Mouse (Mus musculus) thymus, adult 18-20 months (tissue): Measurements from ENCODE around the gene Wdr5.

ENCODE experiments used
- DNase-seq, 2 experiments: peaks; one replicate each; pipeline ENCODE4 v3.0.0; 2022; ENCODE audit warnings: mixed read lengths in 2 of 2

Wdr5 gene

DNA sequence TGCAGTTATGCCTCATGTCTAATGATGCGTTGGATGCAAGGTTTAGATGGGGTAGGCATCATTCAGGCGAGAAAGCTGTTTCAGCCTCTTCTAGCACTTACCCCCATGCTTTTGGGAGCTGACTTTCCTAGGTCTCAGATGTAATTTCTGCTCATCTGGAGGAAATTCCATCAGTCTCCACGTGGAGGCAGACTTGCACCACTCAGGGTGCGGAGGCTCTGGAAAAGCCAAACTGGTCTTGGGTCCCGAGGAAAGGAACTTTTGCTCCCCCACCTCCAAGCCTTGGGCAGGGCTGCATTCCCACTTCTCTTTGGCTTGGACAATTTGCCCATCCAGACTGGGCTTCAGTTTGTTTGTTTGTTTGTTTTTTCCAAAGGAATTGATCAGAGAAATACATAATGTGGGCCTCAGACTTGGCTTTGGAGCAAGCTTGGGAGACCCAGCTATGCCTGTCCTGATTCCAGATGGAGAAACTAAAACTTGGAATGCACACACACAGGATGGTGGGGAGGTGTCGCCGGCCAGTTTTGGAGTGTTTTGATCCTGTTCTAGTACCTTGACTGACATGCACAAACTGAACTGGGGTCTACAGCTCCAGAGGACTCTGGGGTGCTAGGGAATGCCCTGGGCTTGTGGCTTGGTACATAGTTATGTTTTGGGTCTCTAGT lies 37.8 kb downstream of the Wdr5 start:
- no peak for DNase-seq

DNA sequence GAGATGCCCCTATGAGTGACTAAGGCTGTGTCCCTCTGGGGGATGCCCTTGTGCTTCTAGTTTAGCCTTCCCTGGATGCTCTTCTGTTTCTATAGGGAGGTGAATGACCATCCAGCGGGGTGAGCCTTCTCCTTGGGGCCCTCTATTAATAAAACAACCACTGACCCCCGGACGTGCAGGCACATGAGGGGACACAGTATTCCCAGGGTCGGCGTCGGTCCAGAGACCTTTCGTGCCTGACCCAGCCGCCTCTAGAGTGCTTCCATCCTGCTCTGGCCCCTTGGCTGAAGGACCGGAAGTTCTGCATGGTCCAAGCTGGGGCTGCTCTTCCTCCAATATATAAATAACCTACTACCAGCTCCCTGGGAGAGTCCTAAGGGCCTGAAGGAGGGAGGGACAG lies 39.4 kb downstream of the Wdr5 start:
- DNase-seq: no peak

DNA sequence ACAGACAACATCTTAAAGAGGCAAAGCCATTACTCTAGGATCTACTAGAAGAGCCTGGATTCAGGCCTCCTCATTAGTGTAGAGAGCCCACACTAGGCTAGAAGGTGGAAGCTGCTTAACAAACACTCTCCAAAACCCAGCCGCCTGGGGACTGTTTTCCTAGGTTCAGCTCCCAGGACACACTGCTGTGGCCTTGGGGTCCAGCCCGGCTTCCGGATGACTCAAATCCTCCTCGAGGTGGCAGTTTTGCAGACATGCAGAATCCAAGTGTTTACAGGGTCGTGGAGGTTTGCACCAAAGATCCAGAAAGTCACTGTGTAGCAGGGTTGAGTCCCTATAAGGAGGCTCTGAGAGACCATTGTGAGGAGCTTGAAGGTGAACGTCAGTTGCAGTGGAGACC lies 42.0 kb downstream of the Wdr5 start:
- no peak for DNase-seq

DNA sequence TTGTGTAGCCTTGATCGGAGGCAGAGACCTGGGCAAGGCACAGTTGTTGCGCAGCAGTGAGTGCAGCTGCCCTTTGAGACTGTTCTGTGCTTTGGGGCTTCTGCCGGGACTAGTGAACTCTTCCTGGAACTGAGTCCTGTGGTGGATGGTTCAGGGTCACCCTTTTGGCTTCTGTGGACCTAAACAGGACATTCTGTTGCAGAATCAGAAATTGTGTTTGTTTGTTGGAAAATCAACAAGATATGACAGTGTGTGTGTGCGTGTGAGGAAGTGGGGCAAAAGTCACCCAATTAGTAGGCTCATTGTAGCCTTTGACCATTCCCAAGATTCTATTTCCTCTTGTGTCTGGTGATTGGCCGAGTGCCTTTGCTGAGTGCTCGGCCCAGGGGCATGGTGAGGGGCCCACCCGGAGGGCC lies 45.8 kb downstream of the Wdr5 start:
- no peak for DNase-seq

DNA sequence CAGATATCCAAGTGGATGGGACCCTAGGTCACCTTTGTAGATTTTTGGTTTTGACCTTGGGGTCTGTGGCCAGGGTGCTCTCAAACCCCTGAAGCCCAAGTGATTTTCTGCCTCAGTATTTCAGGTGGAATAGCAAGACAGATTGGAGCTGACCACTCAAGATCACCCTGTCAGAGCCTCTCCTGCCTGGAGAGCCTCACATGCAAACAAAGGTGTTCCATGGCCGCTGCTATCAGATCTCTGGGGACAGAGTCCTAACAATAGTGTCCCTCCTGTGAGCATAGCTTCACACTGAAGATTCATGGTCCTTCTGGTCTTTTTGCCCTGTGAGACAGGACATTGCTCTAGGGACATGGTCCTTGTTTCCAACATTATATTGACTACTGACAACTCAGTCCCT lies 46.2 kb downstream of the Wdr5 start:
- DNase-seq: no peak

DNA sequence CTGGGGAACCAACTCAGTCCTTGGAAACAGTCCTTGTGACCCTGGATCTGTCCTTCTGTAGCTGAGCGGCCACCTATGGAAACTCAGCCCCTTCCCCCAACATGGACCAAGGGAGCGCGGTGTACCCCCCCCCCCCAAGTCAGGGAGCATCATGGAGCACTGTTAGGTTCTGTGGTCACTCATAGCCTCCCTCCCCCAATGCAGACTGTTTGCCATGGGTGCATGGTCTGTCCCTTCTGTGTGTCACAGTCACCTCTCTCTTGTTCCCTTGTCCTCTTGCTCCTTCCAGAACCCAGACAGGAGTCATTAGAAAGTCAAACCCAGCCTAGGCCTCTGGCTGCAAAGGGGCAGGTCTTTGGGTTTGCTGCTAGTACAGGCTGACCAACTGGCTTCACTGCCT lies 46.9 kb downstream of the Wdr5 start:
- no peak for DNase-seq

DNA sequence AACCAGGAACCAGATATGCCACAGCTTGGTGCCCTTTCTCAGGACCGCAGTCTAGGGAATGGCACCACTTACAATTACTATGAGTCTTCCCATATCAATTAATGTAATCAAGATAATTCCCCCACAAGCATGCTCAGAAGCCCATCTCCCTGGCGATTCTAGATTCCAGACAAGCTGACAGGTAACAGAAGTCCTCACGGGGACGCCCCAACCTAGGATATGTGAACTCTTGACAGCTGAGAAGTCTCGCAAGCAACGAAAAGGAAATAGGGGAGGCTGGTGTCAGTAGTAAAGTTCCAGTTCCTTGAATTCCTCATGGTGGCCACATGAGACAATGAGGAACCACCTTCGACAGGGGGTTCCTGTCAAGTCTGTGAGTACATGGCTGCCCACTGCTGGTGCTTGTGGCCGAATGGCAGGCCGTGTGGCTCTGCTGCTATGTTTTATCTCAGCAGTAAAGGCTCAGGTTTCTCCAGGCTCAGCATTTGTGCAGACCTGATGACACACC lies 48.7 kb downstream of the Wdr5 start:
- no peak for DNase-seq

DNA sequence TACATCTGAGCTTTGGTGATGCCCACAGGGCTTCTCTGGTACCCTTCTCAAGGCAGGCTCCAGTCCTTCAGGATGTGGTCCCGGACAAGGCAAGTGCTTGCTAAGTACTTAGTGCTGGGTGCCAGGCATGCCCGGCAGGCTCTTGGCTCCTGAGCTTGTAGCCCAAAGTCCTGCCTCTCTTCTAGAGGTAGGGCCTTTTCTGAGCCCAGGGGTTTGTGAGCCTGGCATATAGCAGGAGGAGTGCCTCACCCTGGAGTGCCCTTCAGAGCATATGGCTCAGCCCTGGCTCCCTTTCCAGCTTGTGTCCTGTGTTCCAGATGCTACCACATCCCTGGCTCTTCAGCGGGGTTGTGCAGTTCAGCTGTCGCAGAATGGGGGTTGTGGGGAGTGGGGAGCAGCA lies 49.7 kb downstream of the Wdr5 start:
- DNase-seq: no peak

DNA sequence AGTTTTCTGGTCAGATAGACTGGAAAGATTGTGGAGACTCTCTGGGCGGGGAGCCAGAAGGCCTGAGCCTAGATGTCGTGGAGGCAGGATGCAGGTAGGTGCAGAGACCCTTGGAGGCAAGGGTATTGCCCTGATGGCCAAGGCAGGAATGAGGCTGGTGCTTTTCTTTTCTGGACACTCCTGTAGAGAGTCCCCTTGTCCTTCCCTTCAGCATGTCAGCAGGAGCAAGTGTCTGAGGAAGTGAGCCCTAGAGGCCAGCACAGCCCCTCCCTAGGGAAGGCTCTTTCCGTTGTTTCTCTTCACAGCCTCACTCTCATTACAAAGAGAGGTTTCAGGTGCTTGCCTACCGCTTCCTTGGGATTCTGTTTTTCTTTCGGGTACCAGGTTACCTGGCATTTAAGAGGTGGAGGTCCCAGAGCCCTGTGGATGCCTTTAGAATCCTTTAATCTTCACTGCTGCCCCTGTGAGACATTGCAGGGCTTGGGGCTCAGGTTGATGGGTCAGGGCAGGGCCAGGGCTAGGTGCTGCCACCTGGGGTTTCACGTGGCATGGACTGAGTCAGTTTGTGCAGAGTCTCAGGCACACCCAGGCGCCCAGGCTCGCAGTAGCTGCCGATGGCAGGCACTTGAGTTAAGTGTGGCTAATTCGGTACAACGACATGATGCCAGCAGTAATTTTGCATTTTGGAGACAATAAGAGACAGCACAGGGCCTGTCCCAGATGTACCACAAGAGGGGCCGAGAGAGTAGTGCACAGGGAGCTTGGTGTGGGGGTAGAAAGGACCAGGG lies 50.6 kb downstream of the Wdr5 start:
- no peak for DNase-seq

DNA sequence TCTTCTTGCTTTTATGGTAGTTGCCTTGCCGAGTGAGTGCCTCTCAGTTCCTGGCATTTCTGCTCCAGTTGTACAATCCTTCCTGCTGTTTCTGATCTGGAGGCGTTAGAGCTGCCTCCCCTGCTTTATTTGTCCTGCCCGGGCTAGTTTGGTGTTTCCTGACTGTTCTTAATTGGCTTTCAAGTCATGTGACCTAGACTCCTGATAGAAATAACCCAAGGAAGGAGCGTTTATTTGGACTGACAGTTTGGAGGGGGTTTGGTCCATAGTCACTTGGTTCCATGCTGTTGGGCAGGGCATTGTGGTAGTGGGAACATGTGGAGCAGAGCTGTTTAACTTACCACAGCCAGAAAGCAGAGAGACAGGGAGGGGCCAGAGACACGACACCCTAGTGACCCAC lies 55.9 kb downstream of the Wdr5 start:
- DNase-seq: no peak

DNA sequence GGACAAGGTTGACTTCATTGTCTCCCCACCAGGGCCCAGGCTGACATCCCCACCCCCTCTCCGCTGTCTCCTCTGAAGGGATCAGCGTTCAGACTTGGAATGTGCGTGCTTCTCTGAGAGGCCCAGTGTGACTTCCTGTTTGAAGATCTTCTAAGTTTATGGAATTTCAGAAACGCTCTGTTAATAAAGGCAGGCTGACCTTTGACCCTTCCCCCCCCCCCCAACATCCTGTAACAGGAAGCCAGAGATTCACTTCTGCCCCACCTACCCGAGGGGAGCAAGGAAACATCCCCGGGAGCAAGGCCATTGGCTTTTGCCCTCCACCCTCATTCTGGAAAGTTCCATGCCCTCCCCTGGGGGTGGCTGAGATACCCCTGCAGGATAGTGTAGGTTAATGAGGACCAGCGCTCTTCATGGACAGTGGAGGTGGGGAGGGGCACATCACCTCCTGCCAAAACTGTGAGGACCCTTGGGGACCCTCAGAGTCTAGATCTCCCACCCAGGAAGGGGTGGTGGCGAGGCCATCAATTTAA lies 57.4 kb downstream of the Wdr5 start:
- DNase-seq: no peak

DNA sequence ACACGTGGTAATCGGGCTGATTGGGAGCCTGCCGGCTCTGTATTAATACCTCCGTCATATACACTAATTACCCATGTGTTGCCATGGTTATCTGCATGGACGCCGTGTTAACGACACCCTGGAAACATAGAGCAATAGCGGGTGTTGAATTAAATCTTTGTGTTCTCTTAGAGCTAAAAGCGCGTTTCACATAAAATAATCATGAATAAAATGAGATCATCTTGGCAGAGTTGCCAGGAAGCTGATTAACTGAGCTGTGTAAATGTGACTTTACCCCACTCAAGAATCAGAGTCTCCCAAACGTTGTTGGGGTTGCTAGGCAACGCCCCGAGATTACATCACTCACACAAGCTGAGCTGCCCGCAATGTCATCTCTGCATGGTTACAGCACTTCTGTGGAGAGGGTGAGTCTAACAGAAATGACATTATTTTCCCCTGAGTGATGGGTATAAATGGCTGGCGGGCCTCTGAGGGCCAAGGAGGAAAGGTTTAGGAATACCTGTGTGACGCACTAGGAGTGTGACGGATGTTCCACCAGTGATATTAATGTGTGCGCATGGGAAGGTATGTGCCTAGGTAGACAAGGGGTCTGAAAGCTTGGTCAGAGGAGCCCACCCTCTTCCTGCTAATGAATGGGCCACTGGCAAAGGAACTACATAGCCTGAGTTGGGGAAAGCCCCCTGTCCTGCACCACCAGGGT lies 58.1 kb downstream of the Wdr5 start:
- no peak for DNase-seq

DNA sequence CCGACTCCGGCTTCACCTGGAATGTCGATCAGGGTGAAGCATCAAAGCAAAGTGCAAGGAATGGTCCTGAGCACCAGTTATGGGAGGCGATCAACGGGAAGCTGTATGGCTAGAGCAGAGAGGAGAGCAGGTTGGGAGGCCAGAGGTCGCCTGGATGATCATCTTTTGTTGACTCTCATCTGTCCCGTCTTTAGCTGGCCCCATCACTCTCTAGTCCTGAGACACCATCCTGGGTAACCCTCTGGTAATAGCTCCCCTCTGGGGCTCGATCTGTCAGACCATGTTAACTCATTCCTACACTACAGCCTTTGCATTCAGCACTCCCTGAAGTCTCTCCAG lies 58.6 kb downstream of the Wdr5 start:
- no peak for DNase-seq

DNA sequence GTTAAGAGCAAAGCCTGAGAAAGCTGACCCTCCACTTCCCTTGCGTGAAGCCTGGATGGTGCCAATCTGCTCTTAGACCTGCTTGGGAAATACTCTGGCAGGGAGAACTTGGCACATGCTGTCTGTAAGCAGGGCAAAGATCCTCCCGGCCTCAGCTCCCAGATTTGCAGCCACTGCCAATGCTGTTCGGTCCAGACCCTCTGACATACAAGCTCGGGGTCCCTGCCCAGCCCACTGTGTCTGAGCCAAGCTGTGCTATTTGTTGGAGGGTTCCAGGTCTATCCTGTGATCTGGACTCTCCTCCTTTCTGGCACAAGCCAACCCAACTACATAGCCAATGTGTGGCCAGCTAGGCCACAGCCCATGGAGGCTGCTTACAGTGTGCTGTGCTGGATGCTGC lies 61.5 kb downstream of the Wdr5 start:
- no peak for DNase-seq

DNA sequence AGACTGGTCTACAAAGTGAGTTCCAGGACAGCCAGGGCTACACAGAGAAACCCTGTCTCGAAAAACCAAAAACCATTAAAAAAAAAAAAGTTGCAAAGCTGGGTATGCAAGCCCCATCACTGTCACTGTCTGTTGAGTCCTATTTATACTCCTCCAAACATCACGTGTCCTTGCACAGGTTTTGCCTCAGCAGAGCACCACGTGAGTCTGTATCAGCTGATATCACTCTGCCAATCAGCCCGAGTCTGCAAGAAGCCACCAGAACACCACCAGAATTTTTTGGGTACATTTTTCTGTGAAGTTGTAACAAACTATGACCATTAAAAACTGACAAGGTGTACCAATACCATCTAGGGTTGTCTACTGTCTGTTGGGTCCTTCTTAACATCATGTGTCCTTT lies 63.6 kb downstream of the Wdr5 start:
- DNase-seq: no peak

DNA sequence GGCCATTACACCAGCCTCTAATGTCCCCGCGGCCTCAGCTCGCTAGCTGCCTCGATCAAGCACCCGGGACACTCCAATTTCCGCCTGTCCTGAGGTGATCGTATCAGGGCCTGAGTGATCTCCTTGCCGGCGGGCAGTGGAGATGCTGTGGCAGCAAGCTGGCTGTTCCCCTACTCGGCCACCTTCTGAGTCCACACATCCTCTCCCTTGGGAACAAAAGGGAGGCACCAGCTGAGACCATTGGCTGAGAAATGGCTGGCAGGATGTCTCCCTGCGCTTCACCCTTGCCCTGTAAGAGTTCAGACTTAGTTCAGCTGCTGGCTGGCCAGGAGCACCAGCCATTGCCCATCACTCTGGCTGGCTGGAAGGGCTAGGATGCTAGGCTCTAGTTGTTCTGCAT lies 67.2 kb downstream of the Wdr5 start:
- no peak for DNase-seq

DNA sequence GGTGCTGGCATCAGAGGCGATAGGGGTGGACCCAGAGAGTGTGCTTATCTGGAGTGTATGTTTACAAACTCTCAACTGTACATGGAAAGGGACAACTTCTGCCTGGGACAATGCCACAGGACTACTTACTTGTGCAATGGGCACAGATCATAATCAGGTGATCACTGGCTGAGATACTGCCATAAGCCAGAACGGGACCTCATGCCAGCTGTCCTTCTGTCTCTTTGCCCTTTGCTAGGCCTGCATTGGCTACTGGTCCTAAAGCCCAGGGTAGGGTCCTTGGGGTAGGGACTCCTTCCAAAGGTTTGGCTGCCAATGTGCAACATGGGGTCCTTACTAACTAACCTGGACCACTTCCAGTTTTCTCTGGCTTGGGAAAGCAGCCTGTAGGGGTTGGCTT lies 68.1 kb downstream of the Wdr5 start:
- no peak for DNase-seq

DNA sequence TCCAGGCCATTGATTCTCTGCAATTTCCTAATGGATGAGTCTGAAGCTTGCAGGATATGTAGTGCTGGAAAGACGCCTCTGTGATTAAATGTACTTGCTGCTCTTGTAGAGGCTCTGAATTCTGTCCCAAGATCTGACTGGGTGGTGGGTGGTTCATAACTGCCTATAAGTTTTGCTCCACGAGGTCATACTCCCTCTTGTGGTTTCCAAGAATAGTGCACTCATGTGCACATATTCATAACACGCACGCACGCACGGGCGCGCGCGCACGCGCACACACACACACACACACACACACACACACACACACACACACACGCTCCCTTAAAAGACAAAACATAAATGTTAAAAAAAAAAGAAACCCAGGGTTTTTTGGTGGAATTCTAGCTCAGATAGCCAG lies 69.6 kb downstream of the Wdr5 start:
- DNase-seq: no peak
